Mouse (Mus musculus): ENCODE results near the gene Insig2. TPM values are rescaled to one million over a fixed set of nuclear protein-coding genes. Genes with fewer than 3 reads are reported as not detected.

The Insig2 gene
- polyA plus RNA-seq, 1 experiment from 2014 or later: 49.5 TPM

- no peak overlapping the region for H3K4me2 ChIP-seq
- H3K4me1 ChIP-seq (replicated peaks): no peaks in the 10 kb centered on the region
- H3K9me3 ChIP-seq: peaks cover 6% of the 10 kb centered on the region; the same call in 1 of the 2 replicates
- H3K27me3 ChIP-seq: no peaks in the 10 kb centered on the region
- no peak overlapping the region for H3K9ac ChIP-seq
- no peaks in the 10 kb centered on the region for H3K36me3 ChIP-seq
- no peak overlapping the region for H3K4me3 ChIP-seq
- no peak overlapping the region for H3K27ac ChIP-seq
- WGBS: 83% methylated on average over 4 of the region's 4 CpGs
- ATAC-seq (ENCODE audit: low FRiP score): no peak
Observed at GRCm38 (mm10) chr1:121348875-121349847, 16.8 kb upstream of the Insig2 start.

- Histone ChIP-seq H3K27me3 (no peaks in the 10 kb centered on the region), H3K4me2 (no peak overlapping the region), H3K9me3 (no peaks in the 10 kb centered on the region), H3K9ac (no peak overlapping the region), H3K36me3 (no peaks in the 10 kb centered on the region), H3K4me1 (replicated peaks) (no peaks in the 10 kb centered on the region), H3K4me3 (no peak overlapping the region), H3K27ac (no peak overlapping the region)
- ATAC-seq (ENCODE audit: low FRiP score): no peak
- 73% methylated on average over 5 of the region's 5 CpGs for WGBS
Observed at GRCm38 (mm10) chr1:121343966-121344365, 11.6 kb upstream of the Insig2 start.

DNA sequence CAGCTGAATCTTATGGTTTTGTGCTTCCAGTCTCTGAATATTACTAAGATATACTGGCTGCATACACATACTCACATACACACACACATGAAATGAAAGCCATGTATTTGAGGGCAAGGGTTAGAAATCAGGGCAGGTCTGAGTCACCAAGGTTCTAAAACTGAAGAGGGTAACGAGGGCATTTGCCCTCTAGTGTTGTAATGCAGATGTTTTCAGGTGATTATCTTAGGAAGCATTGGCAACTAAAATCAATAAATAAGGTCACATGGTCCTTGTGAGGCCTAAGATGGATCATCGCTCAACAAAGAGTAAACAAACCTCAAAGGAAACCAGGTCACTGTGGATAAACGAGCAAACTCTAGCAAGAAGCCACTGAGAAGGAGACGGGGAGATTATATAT, 3.4 kb upstream of the Insig2 start:
- whole genome bisulfite sequencing: 84% methylated on average over 4 of the region's 4 CpGs
- Histone ChIP-seq H3K36me3 (peaks cover 3% of the 10 kb centered on the region; the same call in 1 of the 2 replicates), H3K27ac (no peak overlapping the region), H3K4me3 (no peak overlapping the region), H3K9me3 (no peaks in the 10 kb centered on the region), H3K4me1 (replicated peaks) (no peaks in the 10 kb centered on the region), H3K9ac (no peak overlapping the region), H3K4me2 (no peak overlapping the region), H3K27me3 (no peaks in the 10 kb centered on the region)
- ATAC-seq (ENCODE audit: low FRiP score): no peak

GRCm38 (mm10) chr1:121333986-121334703, 1.8 kb upstream of the Insig2 start:
- no peak overlapping the region for H3K27ac ChIP-seq

DNA sequence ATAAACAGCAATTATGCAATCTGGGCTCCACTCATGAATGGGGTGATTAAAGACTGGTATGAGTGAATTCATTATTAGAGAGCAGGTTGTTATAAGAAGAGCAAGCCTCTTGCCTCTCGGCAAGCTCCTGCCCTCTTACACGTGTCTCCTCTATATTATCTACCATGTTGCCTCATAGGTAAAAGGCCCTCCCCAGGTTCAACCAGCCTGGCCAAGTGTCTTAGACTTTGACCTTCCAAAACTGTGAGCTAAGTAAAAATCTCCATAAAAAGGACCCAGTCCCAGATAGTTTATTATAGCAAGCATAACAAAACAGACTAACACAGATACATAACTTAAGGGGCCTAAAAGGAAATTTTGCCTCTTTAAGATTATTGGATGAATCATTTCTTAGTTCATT, 1.8 kb downstream of the Insig2 start:
- Histone ChIP-seq H3K4me2 (no peak overlapping the region), H3K27ac (no peak overlapping the region), H3K9me3 (no peaks in the 10 kb centered on the region), H3K4me1 (replicated peaks) (peaks cover 26% of the 10 kb centered on the region), H3K36me3 (peaks cover 3% of the 10 kb centered on the region; the same call in 1 of the 2 replicates), H3K27me3 (no peaks in the 10 kb centered on the region), H3K4me3 (no peak overlapping the region), H3K9ac (no peak overlapping the region)
- ATAC-seq (ENCODE audit: low FRiP score): no peak
- WGBS: 97% methylated on average over 2 of the region's 2 CpGs

More at GRCm38 (mm10) chr1:121333986-121334703, 1.8 kb upstream of the Insig2 start:
- Histone ChIP-seq H3K9ac (no peak overlapping the region), H3K36me3 (peaks cover 3% of the 10 kb centered on the region; the same call in 1 of the 2 replicates), H3K4me2 (no peak overlapping the region), H3K4me1 (replicated peaks) (peaks cover 4% of the 10 kb centered on the region), H3K27me3 (no peaks in the 10 kb centered on the region), H3K4me3 (no peak overlapping the region), H3K9me3 (no peaks in the 10 kb centered on the region)
- WGBS: 93% methylated on average over 4 of the region's 4 CpGs
- no peak for ATAC-seq (ENCODE audit: low FRiP score)

GRCm38 (mm10) chr1:121329391-121329790, 3.0 kb downstream of the Insig2 start:
- Histone ChIP-seq H3K9ac (no peak overlapping the region), H3K36me3 (no peaks in the 10 kb centered on the region), H3K4me1 (replicated peaks) (peaks cover 26% of the 10 kb centered on the region), H3K9me3 (no peaks in the 10 kb centered on the region), H3K27me3 (no peaks in the 10 kb centered on the region), H3K27ac (no peak overlapping the region), H3K4me3 (no peak overlapping the region), H3K4me2 (no peak overlapping the region)
- WGBS: 99% methylated on average over 2 of the region's 2 CpGs
- ATAC-seq (ENCODE audit: low FRiP score): no peak

GRCm38 (mm10) chr1:121328193-121328555, 4.2 kb downstream of the Insig2 start:
- ATAC-seq (ENCODE audit: low FRiP score): peak; percentile 77
- no peaks in the 10 kb centered on the region for H3K27me3 ChIP-seq
- H3K36me3 ChIP-seq: no peaks in the 10 kb centered on the region
- H3K9me3 ChIP-seq: no peaks in the 10 kb centered on the region
- H3K4me2 ChIP-seq: peak overlapping the region; percentile 71
- H3K4me1 ChIP-seq (replicated peaks): peaks cover 26% of the 10 kb centered on the region
- 6% methylated on average over 7 of the region's 7 CpGs for whole genome bisulfite sequencing
- peak overlapping the region; percentile 92 for H3K9ac ChIP-seq
- peak overlapping the region; percentile 88 for H3K4me3 ChIP-seq
- peak overlapping the region; percentile 94 for H3K27ac ChIP-seq

- WGBS: under 1% methylated on average over 55 of the region's 55 CpGs
- Histone ChIP-seq H3K36me3 (no peaks in the 10 kb centered on the region), H3K27ac (peak overlapping the region; percentile 94), H3K9me3 (no peaks in the 10 kb centered on the region), H3K4me2 (peak overlapping the region; percentile 71), H3K4me1 (replicated peaks) (peaks cover 26% of the 10 kb centered on the region), H3K9ac (peak overlapping the region; percentile 92), H3K27me3 (no peaks in the 10 kb centered on the region), H3K4me3 (peak overlapping the region; percentile 88)
- peak; percentile 98 for ATAC-seq (ENCODE audit: low FRiP score)
Observed at GRCm38 (mm10) chr1:121327344-121328192, 4.8 kb downstream of the Insig2 start.

DNA sequence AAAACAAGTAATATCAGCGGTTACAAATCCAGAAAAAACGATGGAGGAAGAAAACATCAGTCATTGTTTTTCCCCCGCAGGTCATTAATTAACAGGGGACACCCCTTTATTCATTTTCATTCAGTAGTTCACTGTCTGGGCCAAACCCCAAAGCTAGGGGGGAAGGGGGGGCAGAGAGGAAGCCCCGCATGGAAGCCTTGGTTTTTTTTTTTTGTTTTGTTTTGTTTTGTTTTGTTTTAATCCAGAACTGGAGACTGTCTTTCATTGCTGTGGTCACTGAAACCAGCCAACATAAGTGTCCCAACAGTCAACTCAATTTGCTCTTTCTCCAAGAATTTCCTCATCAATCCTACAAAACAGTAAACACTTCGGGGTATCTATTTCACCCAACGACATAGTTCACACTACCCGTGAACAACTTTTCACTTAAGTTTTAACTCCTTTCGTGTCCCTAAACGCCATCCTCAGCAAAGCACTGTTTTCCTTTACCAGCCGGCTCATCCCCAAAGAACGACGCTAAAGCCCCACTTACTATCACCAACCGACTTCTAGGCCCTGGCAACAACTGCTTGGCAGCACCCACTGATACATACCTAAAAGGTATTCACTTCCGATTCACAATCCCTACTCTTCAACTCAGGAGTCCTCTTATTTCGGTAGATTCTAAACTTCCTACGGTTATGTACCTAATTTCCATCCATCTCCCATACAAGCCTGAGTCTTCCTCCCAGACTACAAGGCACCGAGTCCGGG, 5.6 kb downstream of the Insig2 start:
- Histone ChIP-seq H3K4me3 (peak overlapping the region; percentile 88), H3K9ac (peak overlapping the region; percentile 92), H3K4me2 (peak overlapping the region; percentile 71), H3K27me3 (no peaks in the 10 kb centered on the region), H3K36me3 (no peaks in the 10 kb centered on the region), H3K9me3 (no peaks in the 10 kb centered on the region), H3K4me1 (replicated peaks) (peaks cover 26% of the 10 kb centered on the region), H3K27ac (peak overlapping the region; percentile 94)
- 29% methylated on average over 18 of the region's 18 CpGs for WGBS
- no peak for ATAC-seq (ENCODE audit: low FRiP score)

DNA sequence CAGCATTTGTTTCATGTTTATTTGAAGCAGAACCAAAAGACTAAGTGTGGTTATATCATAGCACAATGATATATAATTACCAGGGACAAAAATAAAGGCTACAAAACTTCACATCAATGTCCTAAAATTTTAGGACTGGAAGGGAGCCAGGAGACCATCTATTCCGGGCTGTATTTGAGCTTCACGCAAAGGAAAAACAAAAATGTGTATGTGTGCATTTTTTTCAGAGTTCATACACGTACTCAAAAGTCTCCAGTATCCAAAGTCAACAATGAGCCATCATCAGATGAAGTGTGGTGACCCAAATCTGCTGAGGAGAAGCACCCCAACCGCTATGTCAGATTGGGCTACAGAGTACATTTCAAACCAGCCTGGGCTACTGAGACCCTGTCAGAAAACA, 8.9 kb downstream of the Insig2 start:
- WGBS: 79% methylated on average over 4 of the region's 4 CpGs
- peaks cover 19% of the 10 kb centered on the region for H3K4me1 ChIP-seq (replicated peaks)
- no peaks in the 10 kb centered on the region for H3K27me3 ChIP-seq
- H3K9ac ChIP-seq: no peak overlapping the region
- no peak for ATAC-seq (ENCODE audit: low FRiP score)
- H3K4me3 ChIP-seq: no peak overlapping the region
- no peaks in the 10 kb centered on the region for H3K9me3 ChIP-seq
- no peak overlapping the region for H3K27ac ChIP-seq
- H3K36me3 ChIP-seq: peaks cover 7% of the 10 kb centered on the region
- no peak overlapping the region for H3K4me2 ChIP-seq

GRCm38 (mm10) chr1:121314766-121315428, 17.5 kb downstream of the Insig2 start:
- ATAC-seq (ENCODE audit: low FRiP score): peak; percentile 81
- peaks cover 8% of the 10 kb centered on the region; the same call in 1 of the 2 replicates for H3K4me1 ChIP-seq (replicated peaks)
- no peaks in the 10 kb centered on the region for H3K27me3 ChIP-seq
- 60% methylated on average over 3 of the region's 3 CpGs for WGBS
- peaks cover 31% of the 10 kb centered on the region for H3K36me3 ChIP-seq
- H3K9ac ChIP-seq: peak overlapping the region; percentile 35; the same call in 1 of the 2 replicates
- no peak overlapping the region for H3K4me2 ChIP-seq
- no peak overlapping the region for H3K4me3 ChIP-seq
- no peaks in the 10 kb centered on the region for H3K9me3 ChIP-seq
- H3K27ac ChIP-seq: peak overlapping the region; percentile 77
